Mouse (Mus musculus): ENCODE data around the gene C2cd5. TPM values are rescaled to one million over a fixed set of nuclear protein-coding genes. Genes with fewer than 3 reads are reported as not detected.

C2cd5 gene
- total and polyA plus RNA-seq, 3 experiments = 16.2 to 47.6 (median 30.5) TPM

DNA sequence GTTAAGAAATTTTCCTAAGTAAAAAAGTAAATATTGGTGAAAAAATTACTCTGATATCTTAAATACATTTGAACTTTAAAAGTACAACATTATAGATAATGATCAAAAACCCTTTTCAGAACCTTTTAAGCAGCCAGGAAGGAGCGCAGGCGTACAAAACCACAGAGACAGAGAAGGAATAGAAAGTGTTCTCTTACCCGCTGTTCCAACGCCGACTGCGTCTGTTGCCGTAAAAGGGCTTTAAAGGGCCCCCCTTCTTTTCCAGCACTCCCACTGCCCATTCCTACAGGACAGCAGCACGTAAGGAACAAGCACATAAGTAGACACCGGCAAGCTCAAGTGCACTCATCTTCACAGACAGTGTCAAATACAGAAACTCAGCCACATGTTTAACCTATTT is 33.1 kb downstream of the C2cd5 start:
- Histone ChIP-seq H3K27ac (ENCODE audit: control insufficient read depth, low read depth, low read length) (no peak overlapping the region; the same call in 1 of the 2 replicates), H3K4me3 (ENCODE audit: control insufficient read depth in 1 of 2, insufficient read depth in 1 of 2, low read depth in 2 of 2, low read length in 2 of 2) (no peak overlapping the region), H3K9me3 (replicated peaks; ENCODE audit: insufficient read depth, low read length) (no peaks in the 10 kb centered on the region), H3K79me2 (ENCODE audit: control insufficient read depth, insufficient read depth, low read length, poor library complexity) (peaks cover 1% of the 10 kb centered on the region; the same call in 1 of the 2 replicates), H3K27me3 (ENCODE audit: control insufficient read depth in 1 of 2, insufficient read depth in 2 of 2, low read length in 2 of 2) (no peaks in the 10 kb centered on the region), H3K36me3 (ENCODE audit: control insufficient read depth in 1 of 2, insufficient read depth in 2 of 2, low read length in 2 of 2) (peaks cover 18 to 41% of the 10 kb centered on the region in 2 experiments), H3K4me1 (ENCODE audit: control insufficient read depth in 1 of 2, insufficient read depth in 2 of 2, low read length in 2 of 2) (peaks cover 12 to 36% of the 10 kb centered on the region in 2 experiments), H3K9ac (ENCODE audit: control insufficient read depth, low read depth, low read length, poor library complexity, severe bottlenecking) (no peak overlapping the region)
- TF ChIP-seq ELF1 (IDR thresholded peaks at IDR 0.05; ENCODE audit: low read depth, low read length) (no peak), POLR2A (IDR thresholded peaks at IDR 0.05; ENCODE audit: control insufficient read depth in 1 of 2, insufficient read depth in 1 of 2, low read depth in 1 of 2, low read length in 2 of 2, poor library complexity in 1 of 2) (no peak), GATA1 (IDR thresholded peaks at IDR 0.05; ENCODE audit: low read depth, low read length) (no peak), CHD2 (IDR thresholded peaks at IDR 0.05; ENCODE audit: low read length) (no peak), EP300 (IDR thresholded peaks at IDR 0.05; ENCODE audit: low read depth in 1 of 2, low read length in 2 of 2) (no peak), TBP (IDR thresholded peaks at IDR 0.05; ENCODE audit: low read depth, low read length) (no peak)
- DNase-seq (ENCODE audit: low read depth, low spot score) = no peak

DNA sequence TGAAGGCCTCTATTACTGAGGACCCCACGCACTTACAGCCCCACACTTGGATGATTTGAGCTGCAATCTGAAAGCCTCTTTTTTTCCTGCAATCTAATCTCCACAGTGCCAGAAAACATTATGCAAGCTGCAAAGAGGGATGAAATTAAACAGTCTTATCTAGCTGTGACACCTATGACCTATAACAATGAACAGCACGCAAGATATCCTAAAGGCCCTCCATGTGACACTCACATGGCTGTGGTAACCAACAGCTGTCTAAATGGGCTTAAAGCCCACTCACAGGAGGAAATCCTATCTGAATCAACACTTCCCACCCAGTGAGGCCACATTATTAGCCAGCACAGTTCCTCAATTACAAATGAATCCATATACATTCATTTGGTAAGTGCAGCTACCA is 35.9 kb downstream of the C2cd5 start:
- Histone ChIP-seq H3K9ac (ENCODE audit: control insufficient read depth, low read depth, low read length, poor library complexity, severe bottlenecking) (no peak overlapping the region), H3K4me3 (ENCODE audit: control insufficient read depth in 1 of 2, insufficient read depth in 1 of 2, low read depth in 2 of 2, low read length in 2 of 2) (no peak overlapping the region), H3K36me3 (ENCODE audit: control insufficient read depth in 1 of 2, insufficient read depth in 2 of 2, low read length in 2 of 2) (peaks cover 18 to 30% of the 10 kb centered on the region in 2 experiments), H3K79me2 (ENCODE audit: control insufficient read depth, insufficient read depth, low read length, poor library complexity) (no peaks in the 10 kb centered on the region; the same call in 1 of the 2 replicates), H3K27ac (ENCODE audit: control insufficient read depth, low read depth, low read length) (no peak overlapping the region; the same call in 1 of the 2 replicates), H3K9me3 (replicated peaks; ENCODE audit: insufficient read depth, low read length) (no peaks in the 10 kb centered on the region), H3K4me1 (ENCODE audit: control insufficient read depth in 1 of 2, insufficient read depth in 2 of 2, low read length in 2 of 2) (peaks cover 10 to 30% of the 10 kb centered on the region in 2 experiments), H3K27me3 (ENCODE audit: control insufficient read depth in 1 of 2, insufficient read depth in 2 of 2, low read length in 2 of 2) (no peaks in the 10 kb centered on the region)
- no peak for TF ChIP-seq TBP (IDR thresholded peaks at IDR 0.05; ENCODE audit: low read depth, low read length)
- TF ChIP-seq NRF1 (IDR thresholded peaks at IDR 0.05; ENCODE audit: insufficient read depth, low read depth, low read length, poor library complexity, severe bottlenecking) = no peak
- 0 out of 2 replicates have a peak, but pooled peaks have one; percentile 5 for TF ChIP-seq ZNF384 (IDR thresholded peaks at IDR 0.05; ENCODE audit: low read depth, low read length)
- TF ChIP-seq USF1 (IDR thresholded peaks at IDR 0.05; ENCODE audit: low read depth, low read length) = peak; percentile 83
- peak; percentile 100 for TF ChIP-seq ETS1 (IDR thresholded peaks at IDR 0.05; ENCODE audit: low read depth, low read length)
- TF ChIP-seq ELF1 (IDR thresholded peaks at IDR 0.05; ENCODE audit: low read depth, low read length) = no peak
- peak; percentile 97 for TF ChIP-seq MXI1 (IDR thresholded peaks at IDR 0.05; ENCODE audit: low read depth, low read length)
- 0 out of 2 replicates have a peak, but pooled peaks have one; percentile 55 for TF ChIP-seq MYC (IDR thresholded peaks at IDR 0.05; ENCODE audit: low read depth, low read length)
- peak; percentile 69 for TF ChIP-seq TAL1 (IDR thresholded peaks at IDR 0.05; ENCODE audit: low read length)
- TF ChIP-seq POLR2AphosphoS2 (IDR thresholded peaks at IDR 0.05; ENCODE audit: low read length) = no peak
- TF ChIP-seq MEF2A (IDR thresholded peaks at IDR 0.05; ENCODE audit: extremely low read depth, insufficient replicate concordance, low read depth, low read length, poor library complexity, severe bottlenecking) = peak; percentile 55; the same call in 1 of the 2 replicates
- TF ChIP-seq ZKSCAN1 (IDR thresholded peaks at IDR 0.05; ENCODE audit: low read depth, low read length) = no peak
- peak; percentile 93 for TF ChIP-seq TCF12 (IDR thresholded peaks at IDR 0.05; ENCODE audit: low read depth, low read length)
- TF ChIP-seq RAD21 (IDR thresholded peaks at IDR 0.05; ENCODE audit: low read depth, low read length) = no peak
- peak; percentile 86 for TF ChIP-seq MAX (IDR thresholded peaks at IDR 0.05; ENCODE audit: low read length)
- TF ChIP-seq BHLHE40 (IDR thresholded peaks at IDR 0.05; ENCODE audit: borderline replicate concordance, low read depth, low read length) = peak; percentile 71
- no peak for TF ChIP-seq MAZ (IDR thresholded peaks at IDR 0.05; ENCODE audit: low read depth, low read length)
- TF ChIP-seq SIN3A (IDR thresholded peaks at IDR 0.05; ENCODE audit: low read length) = peak; percentile 87
- TF ChIP-seq MAFK (IDR thresholded peaks at IDR 0.05; ENCODE audit: borderline replicate concordance, low read depth, low read length) = peak; percentile 10; the same call in 1 of the 2 replicates
- TF ChIP-seq UBTF (IDR thresholded peaks at IDR 0.05; ENCODE audit: borderline replicate concordance, insufficient read depth, low read depth, low read length) = no peak
- TF ChIP-seq RCOR1 (IDR thresholded peaks at IDR 0.05; ENCODE audit: low read depth, low read length) = peak; percentile 89
- TF ChIP-seq GABPA (IDR thresholded peaks at IDR 0.05; ENCODE audit: low read depth, low read length) = no peak
- no peak for TF ChIP-seq NELFE (IDR thresholded peaks at IDR 0.05; ENCODE audit: low read depth, low read length)
- peak; percentile 70 to 86 for TF ChIP-seq EP300 (IDR thresholded peaks at IDR 0.05; ENCODE audit: low read depth in 1 of 2, low read length in 2 of 2)
- TF ChIP-seq GATA1 (IDR thresholded peaks at IDR 0.05; ENCODE audit: low read depth, low read length) = peak; percentile 69
- peak; percentile 58 for DNase-seq (ENCODE audit: low read depth, low spot score)
